Mouse (Mus musculus): ENCODE data around the gene Mrps18a.

DNA sequence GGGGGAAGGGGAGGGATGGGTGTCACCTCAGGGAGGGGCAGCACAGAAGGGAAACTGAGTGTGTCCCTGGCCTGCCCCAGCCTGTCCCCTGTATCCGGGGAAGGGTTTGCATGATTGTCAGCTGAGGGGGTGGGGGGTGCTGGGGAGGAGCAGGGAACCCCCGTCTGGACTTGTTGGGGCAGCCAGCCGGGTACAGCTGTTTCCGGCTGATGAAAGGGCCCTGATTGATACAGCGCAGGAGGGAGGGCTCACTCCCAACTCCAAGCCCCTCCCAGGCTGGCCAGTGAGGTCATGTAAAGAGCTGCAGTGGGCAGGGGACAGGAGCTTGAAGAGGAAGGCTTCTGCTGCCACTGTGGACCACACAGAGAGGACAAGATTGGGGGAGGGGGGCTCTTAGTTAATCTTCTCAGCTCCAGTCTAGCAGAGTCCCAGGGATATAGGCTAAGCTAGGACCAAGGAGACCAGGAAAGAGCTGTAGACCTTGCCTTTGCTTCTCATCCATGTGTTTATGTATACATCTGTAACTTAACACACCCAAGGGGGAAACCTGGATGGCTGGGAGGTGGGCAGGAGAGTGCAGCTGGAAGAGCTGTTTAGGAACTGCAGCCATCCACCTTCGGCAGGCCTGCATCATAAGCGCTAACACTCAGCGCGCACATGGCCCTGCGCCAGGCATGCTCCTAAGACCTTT, 47.4 kb upstream of the Mrps18a start:
- TF ChIP-seq GATA1 (IDR thresholded peaks at IDR 0.05; ENCODE audit: borderline replicate concordance, low read length) (0 out of 3 replicates have a peak, but pooled peaks have one; percentile 51), FLI1 (IDR thresholded peaks at IDR 0.05; ENCODE audit: low read length) (peak; percentile 65; the same call in 1 of the 2 replicates)

All from megakaryocyte, embryonic 14.5 days (primary cell).